11 mouse cellular contexts compared by ENCODE assay signal in genomic region chr9:62351200-62351599, GRCm38 (mm10). TPM values are rescaled to one million over a fixed set of nuclear protein-coding genes. Genes with fewer than 3 reads are reported as not detected.
DNase-seq lines count a peak whose midpoint lies in the region; ATAC-seq and TF ChIP-seq lines count a peak whose summit lies in the region.
"Had no signal": no experiment of that assay in that cellular context is flagged by ENCODE, and none has a peak within 500 bp of the region (broad histone marks: within the 10 kb centered on the region; RNA-seq: fewer than 3 reads in every experiment).

No protein-coding gene starts in this region.

- no peak overlapping the region for H3K4me2 ChIP-seq in hindbrain, postnatal 0 days (ENCODE audit: low read depth, low read length)
- H3K4me2 ChIP-seq in neural tube, embryonic 13.5 days, result no peak overlapping the region
- H3K4me2 ChIP-seq in neural tube, embryonic 15.5 days, result no peak overlapping the region
- peak overlapping the region; percentile 29 for H3K4me2 ChIP-seq in heart, embryonic 14.5 days (ENCODE audit: low read length)
- no peak overlapping the region for H3K4me2 ChIP-seq in liver, postnatal 0 days (ENCODE audit: low read depth, low read length)

- H3K27me3 ChIP-seq in hindbrain, embryonic 10.5 days (ENCODE audit: insufficient read depth, poor library complexity, severe bottlenecking), result no peaks in the 10 kb centered on the region
- H3K27me3 ChIP-seq in hindbrain, postnatal 0 days (ENCODE audit: insufficient read depth, low read length), result no peaks in the 10 kb centered on the region
- H3K27me3 ChIP-seq in neural tube, embryonic 13.5 days, result no peaks in the 10 kb centered on the region
- no peaks in the 10 kb centered on the region for H3K27me3 ChIP-seq in neural tube, embryonic 15.5 days (replicated peaks)
- no peaks in the 10 kb centered on the region for H3K27me3 ChIP-seq in heart, embryonic 14.5 days (ENCODE audit: control insufficient read depth, insufficient read depth, low read length)
- no peaks in the 10 kb centered on the region for H3K27me3 ChIP-seq in liver, postnatal 0 days (ENCODE audit: insufficient read depth, low read length)

- ATAC-seq in hindbrain, postnatal 0 days, result no peak
- no peak for ATAC-seq in neural tube, embryonic 13.5 days (ENCODE audit: low read depth)
- ATAC-seq in neural tube, embryonic 15.5 days (ENCODE audit: low FRiP score), result no peak
- ATAC-seq in heart, embryonic 14.5 days (ENCODE audit: insufficient number of reproducible peaks, insufficient read depth, low FRiP score, low read depth), result no peak
- ATAC-seq in liver, postnatal 0 days, result no peak

- no peak for TF ChIP-seq EP300 in liver, postnatal 0 days (IDR thresholded peaks at IDR 0.05; ENCODE audit: low read depth)

- no peak overlapping the region for H3K4me3 ChIP-seq in hindbrain, embryonic 10.5 days
- H3K4me3 ChIP-seq in hindbrain, postnatal 0 days (ENCODE audit: low read length), result no peak overlapping the region
- no peak overlapping the region for H3K4me3 ChIP-seq in neural tube, embryonic 13.5 days
- no peak overlapping the region for H3K4me3 ChIP-seq in neural tube, embryonic 15.5 days (replicated peaks)
- H3K4me3 ChIP-seq in heart, embryonic 14.5 days (ENCODE audit: control insufficient read depth in 1 of 2, insufficient read depth in 1 of 2, low read depth in 1 of 2, low read length in 2 of 2), result no peak overlapping the region
- no peak overlapping the region for H3K4me3 ChIP-seq in liver, postnatal 0 days (ENCODE audit: low read depth, low read length)
- H3K4me3 ChIP-seq: myocyte had no signal

- no peak for DNase-seq in hindbrain, embryonic 10.5 days (ENCODE audit: low spot score)
- no peak for DNase-seq in hindbrain, postnatal 0 days (ENCODE audit: low spot score)
- peak; percentile 18 for DNase-seq in liver, postnatal 0 days
- no peak for DNase-seq in embryo, embryonic 10 days (ENCODE audit: low spot score)
- DNase-seq in layer of hippocampus, adult 9-10 months (ENCODE audit: low spot score), result no peak
- DNase-seq: cerebellum, adult 9-11 months; right cerebral cortex, adult 18-20 months had no signal

- 55% methylated on average over 3 of the region's 4 CpGs for WGBS in hindbrain, embryonic 10.5 days
- 30% methylated on average over 4 of the region's 4 CpGs for WGBS in hindbrain, postnatal 0 days
- 58% methylated on average over 4 of the region's 4 CpGs for WGBS in neural tube, embryonic 13.5 days
- WGBS in neural tube, embryonic 15.5 days, result 51% methylated on average over 4 of the region's 4 CpGs
- 34% methylated on average over 4 of the region's 4 CpGs for WGBS in heart, embryonic 14.5 days
- 29% methylated on average over 4 of the region's 4 CpGs for WGBS in liver, postnatal 0 days (ENCODE audit: insufficient replicate concordance)

- H3K36me3 ChIP-seq in hindbrain, embryonic 10.5 days, result peaks cover 47% of the 10 kb centered on the region
- H3K36me3 ChIP-seq in hindbrain, postnatal 0 days (ENCODE audit: insufficient read depth, low read length), result no peaks in the 10 kb centered on the region
- H3K36me3 ChIP-seq in neural tube, embryonic 13.5 days, result 0 out of 2 replicates have a peak, but pooled peaks cover 6% of the 10 kb centered on the region
- no peaks in the 10 kb centered on the region for H3K36me3 ChIP-seq in neural tube, embryonic 15.5 days
- peaks cover 20% of the 10 kb centered on the region for H3K36me3 ChIP-seq in heart, embryonic 14.5 days (ENCODE audit: control insufficient read depth, insufficient read depth, low read length)
- peaks cover 14% of the 10 kb centered on the region for H3K36me3 ChIP-seq in liver, postnatal 0 days (replicated peaks; ENCODE audit: insufficient read depth, low read length)

- peaks cover 73% of the 10 kb centered on the region for H3K4me1 ChIP-seq in hindbrain, embryonic 10.5 days (replicated peaks)
- peaks cover 24% of the 10 kb centered on the region for H3K4me1 ChIP-seq in hindbrain, postnatal 0 days (ENCODE audit: insufficient read depth, low read length)
- peaks cover 88% of the 10 kb centered on the region for H3K4me1 ChIP-seq in neural tube, embryonic 13.5 days (replicated peaks)
- H3K4me1 ChIP-seq in neural tube, embryonic 15.5 days, result peaks cover 62% of the 10 kb centered on the region
- H3K4me1 ChIP-seq in heart, embryonic 14.5 days (ENCODE audit: control insufficient read depth in 2 of 2, insufficient read depth in 2 of 2, low read length in 2 of 2), result peaks cover 34 to 73% of the 10 kb centered on the region in 2 experiments
- peaks cover 65% of the 10 kb centered on the region for H3K4me1 ChIP-seq in liver, postnatal 0 days (ENCODE audit: insufficient read depth)

- H3K9ac ChIP-seq in hindbrain, postnatal 0 days (replicated peaks; ENCODE audit: low read length), result no peak overlapping the region
- H3K9ac ChIP-seq in neural tube, embryonic 13.5 days, result no peak overlapping the region
- H3K9ac ChIP-seq in neural tube, embryonic 15.5 days (replicated peaks), result no peak overlapping the region
- H3K9ac ChIP-seq in heart, embryonic 14.5 days (ENCODE audit: low read length), result no peak overlapping the region
- no peak overlapping the region for H3K9ac ChIP-seq in liver, postnatal 0 days (replicated peaks)

- no peaks in the 10 kb centered on the region for H3K9me3 ChIP-seq in hindbrain, embryonic 10.5 days
- H3K9me3 ChIP-seq in hindbrain, postnatal 0 days (ENCODE audit: low read length), result no peaks in the 10 kb centered on the region
- H3K9me3 ChIP-seq in neural tube, embryonic 13.5 days, result no peaks in the 10 kb centered on the region
- no peaks in the 10 kb centered on the region for H3K9me3 ChIP-seq in neural tube, embryonic 15.5 days (replicated peaks)
- H3K9me3 ChIP-seq in heart, embryonic 14.5 days (ENCODE audit: control insufficient read depth, low read length), result no peaks in the 10 kb centered on the region
- H3K9me3 ChIP-seq in liver, postnatal 0 days (ENCODE audit: low read length), result no peaks in the 10 kb centered on the region

- 0 out of 2 replicates have a peak overlapping the region, but pooled peaks have one; percentile 35 for H3K27ac ChIP-seq in hindbrain, embryonic 10.5 days
- no peak overlapping the region for H3K27ac ChIP-seq in hindbrain, postnatal 0 days
- H3K27ac ChIP-seq in neural tube, embryonic 13.5 days (replicated peaks), result 0 out of 2 replicates have a peak overlapping the region, but pooled peaks have one; percentile 23
- H3K27ac ChIP-seq in neural tube, embryonic 15.5 days (replicated peaks), result no peak overlapping the region
- peak overlapping the region; percentile 25 to 70; a peak in 3 of 4 replicates for H3K27ac ChIP-seq in heart, embryonic 14.5 days (replicated peaks in 1 of 2; ENCODE audit: control insufficient read depth in 1 of 2, insufficient read depth in 1 of 2, low read depth in 2 of 2, low read length in 2 of 2)
- no peak overlapping the region; the same call in 1 of the 2 replicates for H3K27ac ChIP-seq in liver, postnatal 0 days (ENCODE audit: low read depth)

- no peak for TF ChIP-seq CTCF in hindbrain, postnatal 0 days (IDR thresholded peaks at IDR 0.05; ENCODE audit: low read depth)
- no peak for TF ChIP-seq CTCF in liver, postnatal 0 days (IDR thresholded peaks at IDR 0.05; ENCODE audit: low read depth)

RNA-seq across cellular contexts. Expression of gene Anp32a, which starts 10.1 kb away (rescaled TPM):
- polyA plus RNA-seq in hindbrain, embryonic 10.5 days (2016; fragmentation: Nextera tagmentation; extraction: Ambion mirVana), result 211 and 251 TPM in 2 replicates
- 50.7 and 57.2 TPM in 2 replicates for total RNA-seq in hindbrain, postnatal 0 days (2014; rRNA removed)
- 112 and 116 TPM in 2 replicates for polyA plus RNA-seq in hindbrain, postnatal 0 days (2015; fragmentation: Nextera tagmentation; extraction: Ambion mirVana)
- polyA plus RNA-seq in neural tube, embryonic 13.5 days (2015; fragmentation: Nextera tagmentation; extraction: Ambion mirVana), result 128 and 130 TPM in 2 replicates
- 131 and 170 TPM in 2 replicates for polyA plus RNA-seq in neural tube, embryonic 15.5 days (2015; fragmentation: Nextera tagmentation; extraction: Ambion mirVana)
- 92.8 and 109 TPM in 2 replicates for polyA plus RNA-seq in heart, embryonic 14.5 days (2014; fragmentation: Nextera tagmentation; extraction: Ambion mirVana)
- polyA plus RNA-seq in liver, postnatal 0 days (2015; fragmentation: Nextera tagmentation; extraction: Ambion mirVana), result 54.5 and 60.4 TPM in 2 replicates

Comparison
In these comparisons a context has a peak if more than half of its experiments do, and no peak if none do; other contexts are left out.
1. H3K27ac ChIP-seq: peak in hindbrain, embryonic 10.5 days (single experiment), neural tube, embryonic 13.5 days (single experiment) and heart, embryonic 14.5 days (2 of 2); none in hindbrain, postnatal 0 days (single experiment), neural tube, embryonic 15.5 days (single experiment) and liver, postnatal 0 days (single experiment).